Mouse (Mus musculus) testis, adult 2 months (tissue): ENCODE results near the gene Cstf3.

ENCODE experiments used
- CTCF ChIP-seq: fragments of 200-500 bp; IDR thresholded peaks from 2 replicates; pipeline ENCODE4 v1.5.1; 2012; ENCODE audit warnings: low read depth, mild to moderate bottlenecking, inconsistent platforms, low read length, moderate library complexity; ENCODE audit not compliant: control insufficient read depth, insufficient read depth, insufficient replicate concordance
- POLR2A ChIP-seq: fragments of 200-500 bp; IDR thresholded peaks from 2 replicates; pipeline ENCODE4 v1.6.1; 2012; ENCODE audit warnings: low read depth, mild to moderate bottlenecking, inconsistent platforms, low read length, moderate library complexity; ENCODE audit not compliant: control insufficient read depth

DNA sequence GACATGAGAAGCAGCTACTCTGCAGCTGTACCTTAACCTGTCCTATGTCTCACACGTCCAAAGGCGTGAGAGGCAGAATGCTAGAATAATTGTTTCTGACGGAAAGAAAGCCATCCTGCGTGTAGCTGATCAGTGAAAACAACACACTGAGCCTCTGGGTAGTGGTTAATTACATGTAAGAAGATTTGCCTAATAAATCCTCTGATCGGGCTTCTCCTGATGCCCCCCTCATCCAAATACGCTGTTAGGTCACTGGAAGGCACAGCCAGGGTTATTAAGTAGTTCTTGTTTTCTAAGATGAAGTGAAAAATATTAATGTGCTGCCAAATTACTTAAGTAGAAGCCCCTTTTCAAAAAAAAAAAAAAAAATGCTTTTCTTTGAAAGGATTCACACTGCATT is 18.3 kb upstream of the Cstf3 start:
- TF ChIP-seq CTCF (no peak), POLR2A (no peak)
